Mouse (Mus musculus): ENCODE measurements around the gene Tmem53.

DNA sequence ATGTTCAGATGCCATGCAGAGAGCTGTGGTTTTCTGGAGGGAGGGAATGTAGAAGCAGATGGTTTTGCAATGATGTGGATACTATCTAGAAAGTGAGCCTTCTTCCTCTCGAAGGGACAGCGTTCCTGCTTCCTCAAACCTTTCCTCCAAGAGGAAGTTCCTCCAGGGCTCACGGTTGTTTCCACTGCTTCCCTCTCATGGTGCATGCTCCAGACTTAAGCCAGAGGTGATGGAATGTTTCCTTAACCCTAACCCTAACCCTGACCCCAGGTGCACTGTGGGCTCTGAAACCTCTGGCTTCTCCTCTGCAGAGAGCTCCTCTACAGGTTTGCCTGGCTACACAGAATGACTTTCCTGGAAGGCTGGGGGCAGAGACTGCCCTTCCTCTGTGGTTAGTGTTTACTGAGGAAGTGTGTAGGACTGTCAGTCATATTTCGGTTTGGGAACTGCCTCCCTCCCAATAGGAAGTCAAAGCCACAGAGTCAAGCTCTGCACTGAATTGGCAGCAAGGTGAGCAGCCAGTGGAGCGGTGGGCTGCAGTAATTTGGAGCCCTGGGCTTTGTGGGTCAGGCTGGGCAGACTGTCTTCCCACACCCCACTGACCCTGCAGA is 2.4 kb downstream of the Tmem53 start:
- no peak for TF ChIP-seq CTCF (IDR thresholded peaks at IDR 0.05; ENCODE audit: extremely low read depth, insufficient read depth, low read length)
- no peak for TF ChIP-seq POLR2A (IDR thresholded peaks at IDR 0.05; ENCODE audit: extremely low read depth, insufficient read depth, low read length)
